Mouse (Mus musculus) ES-E14 (cell line): ENCODE data around the gene Mrpl22. TPM values are rescaled to one million over a fixed set of nuclear protein-coding genes. Genes with fewer than 3 reads are reported as not detected.
A peak's percentile ranks its signal among the peaks of the same experiment; 100 is the strongest.

Source experiments
- DNase-seq: peaks from one replicate; pipeline ENCODE4 v3.0.0-alpha.2; 2013; ENCODE audit warnings: low read depth, low spot score
- H3K27ac ChIP-seq: 2 replicates; pipeline ENCODE4 v1.5.1; 2012; ENCODE audit warnings: low read depth, mild to moderate bottlenecking, low read length, moderate library complexity, mixed read lengths; ENCODE audit not compliant: poor library complexity, insufficient read depth, severe bottlenecking
- H3K36me3 ChIP-seq: 2 replicates; pipeline ENCODE4 v1.6.1; 2012; ENCODE audit warnings: mild to moderate bottlenecking, low read length, moderate library complexity, mixed read lengths; ENCODE audit not compliant: control insufficient read depth, poor library complexity, insufficient read depth, severe bottlenecking
- H3K4me1 ChIP-seq, 2 experiments: fragments of 150-350 bp in 1 of 2; sonication (generic) in 1 of 2; 2 replicates each; pipeline ENCODE4 v1.6.1; 2012; ENCODE audit warnings: low read length in 2 of 2, mild to moderate bottlenecking in 1 of 2, mixed read lengths in 1 of 2; ENCODE audit not compliant: control insufficient read depth in 2 of 2, insufficient read depth in 2 of 2, poor library complexity in 1 of 2
- H3K4me3 ChIP-seq, 2 experiments: fragments of 150-350 bp in 1 of 2; sonication (generic) in 1 of 2; 2 replicates each; pipeline ENCODE4 v1.5.1; 2012; ENCODE audit warnings: low read length in 2 of 2, low read depth in 1 of 2, mild to moderate bottlenecking in 1 of 2, mixed read lengths in 1 of 2; ENCODE audit not compliant: insufficient read depth in 1 of 2, poor library complexity in 1 of 2, severe bottlenecking in 1 of 2
- H3K9ac ChIP-seq: 2 replicates; pipeline ENCODE4 v1.6.1; 2012; ENCODE audit warnings: low read depth, mild to moderate bottlenecking, low read length, mixed read lengths; ENCODE audit not compliant: poor library complexity, insufficient read depth, severe bottlenecking
- H3K9me3 ChIP-seq: fragments of 150-350 bp; sonication (generic); 2 replicates; pipeline ENCODE4 v1.6.1; 2012; ENCODE audit warnings: low read depth, mild to moderate bottlenecking, low read length; ENCODE audit not compliant: control insufficient read depth, insufficient read depth
- CHD2 ChIP-seq: IDR thresholded peaks from 2 replicates; pipeline ENCODE4 v1.6.1; 2014; ENCODE audit warnings: mild to moderate bottlenecking, low read depth, low read length, inconsistent platforms
- HCFC1 ChIP-seq: IDR thresholded peaks from 2 replicates; pipeline ENCODE4 v1.6.1; 2012; ENCODE audit warnings: low read length, inconsistent platforms, borderline replicate concordance; ENCODE audit not compliant: insufficient read depth
- MAFK ChIP-seq: IDR thresholded peaks from 2 replicates; pipeline ENCODE4 v1.6.1; 2014; ENCODE audit warnings: mild to moderate bottlenecking, low read depth, low read length, inconsistent platforms; ENCODE audit not compliant: insufficient read depth
- ZC3H11A ChIP-seq: IDR thresholded peaks from 2 replicates; pipeline ENCODE4 v1.6.1; 2012; ENCODE audit warnings: low read depth, mild to moderate bottlenecking, inconsistent platforms, low read length, borderline replicate concordance
- ZNF384 ChIP-seq: IDR thresholded peaks from 2 replicates; pipeline ENCODE4 v1.6.1; 2012; ENCODE audit warnings: low read depth, low read length, inconsistent platforms
- in situ Hi-C, 2 experiments: fragments of 600-800 bp; cut with MboI; formaldehyde crosslinking; loops; one replicate each; pipeline ENCODE4 v1.15.1; 2025; ENCODE audit warnings: low sequenced_read_pairs in 2 of 2, inconsistent platforms in 1 of 2; ENCODE audit not compliant: unreplicated experiment in 2 of 2
- total RNA-seq: library from RNA; depleted of rRNA; stranded (reverse); fragments of 300-350 nt; gene quantifications from 2 replicates; pipeline ENCODE4 v1.2.3, GENCODE M21; 2012; rRNA removed

The Mrpl22 gene
- total RNA-seq, result 52.9 and 71.0 TPM in 2 replicates

GRCm38 (mm10) chr11:58171459-58172091, at the start of gene Mrpl22:
TSS of gene Mrpl22 (plus strand) at chr11:58171661.
- DNase-seq, result peak; percentile 99
- peak within 1 kb of the TSS; percentile 97 for H3K9ac ChIP-seq
- H3K27ac ChIP-seq, result no peak within 1 kb of the TSS; the same call in 1 of the 2 replicates
- in situ Hi-C loops, result no loop called here
- TF ChIP-seq ZC3H11A (no peak), MAFK (no peak), CHD2 (peak; percentile 80), ZNF384 (no peak), HCFC1 (peak; percentile 72)
- H3K9me3 ChIP-seq, result no peaks in the 10 kb centered on the region
- 0 out of 4 replicates have a peak, but pooled peaks cover 2 to 3% of the 10 kb centered on the region in 2 experiments for H3K4me1 ChIP-seq
- H3K36me3 ChIP-seq, result peaks cover 18% of the 10 kb centered on the region
- peak within 1 kb of the TSS; percentile 86 to 92 for H3K4me3 ChIP-seq

- no peak for DNase-seq
- Histone ChIP-seq H3K27ac (no peak overlapping the region), H3K9me3 (no peaks in the 10 kb centered on the region), H3K36me3 (peaks cover 56% of the 10 kb centered on the region), H3K4me3 (no peak overlapping the region), H3K4me1 (no peaks in the 10 kb centered on the region), H3K9ac (no peak overlapping the region)
- TF ChIP-seq MAFK, result no peak
- no peak for TF ChIP-seq ZC3H11A
- in situ Hi-C loops, result no loop called here
These were observed 47.8 kb upstream of the Mrpl22 start for GRCm38 (mm10) chr11:58123711-58124110.

GRCm38 (mm10) chr11:58125021-58125420, 46.4 kb upstream of the Mrpl22 start:
- DNase-seq, result no peak
- in situ Hi-C loops, result no loop called here
- Histone ChIP-seq H3K4me3 (no peak overlapping the region), H3K36me3 (peaks cover 65% of the 10 kb centered on the region), H3K4me1 (no peaks in the 10 kb centered on the region), H3K9me3 (no peaks in the 10 kb centered on the region), H3K9ac (no peak overlapping the region), H3K27ac (no peak overlapping the region)
- TF ChIP-seq ZC3H11A (no peak), MAFK (no peak), CHD2 (no peak), HCFC1 (no peak), ZNF384 (no peak)

- no peak for TF ChIP-seq HCFC1
- no peak for TF ChIP-seq CHD2
- TF ChIP-seq ZC3H11A, result no peak
- no peak for TF ChIP-seq MAFK
- TF ChIP-seq ZNF384, result no peak
- in situ Hi-C loops, result no loop called here
- Histone ChIP-seq H3K4me3 (no peak overlapping the region), H3K9me3 (no peaks in the 10 kb centered on the region), H3K9ac (no peak overlapping the region), H3K4me1 (no peaks in the 10 kb centered on the region), H3K36me3 (peaks cover 64% of the 10 kb centered on the region), H3K27ac (no peak overlapping the region)
- no peak for DNase-seq
These were observed 44.9 kb upstream of the Mrpl22 start for GRCm38 (mm10) chr11:58126397-58127160.
